Mouse (Mus musculus): ENCODE data around the gene Cds2.
"Not testable (repeated sequence)": the region's sequence is repeated elsewhere in the genome, so short reads cannot be mapped to it uniquely, and the experiment has no call there.

The Cds2 gene

GRCm38 (mm10) chr2:132262879-132263398 is at the start of gene Cds2:
Cds2 (plus strand) TSS chr2:132263148.
- DNase-seq (ENCODE audit: low spot score) = peak; percentile 91

GRCm38 (mm10) chr2:132221611-132222073 is 41.3 kb upstream of the Cds2 start:
- no peak for DNase-seq (ENCODE audit: low spot score)

GRCm38 (mm10) chr2:132224359-132224758 is 38.6 kb upstream of the Cds2 start:
- no peak for DNase-seq (ENCODE audit: low spot score)

- no peak for DNase-seq (ENCODE audit: low spot score)
These were observed 30.5 kb upstream of the Cds2 start for GRCm38 (mm10) chr2:132232413-132232945.

GRCm38 (mm10) chr2:132233985-132234765 is 28.8 kb upstream of the Cds2 start:
- no peak for DNase-seq (ENCODE audit: low spot score)

- DNase-seq (ENCODE audit: low spot score) = no peak
These were observed 27.7 kb upstream of the Cds2 start for GRCm38 (mm10) chr2:132235291-132235690.

- no peak for DNase-seq (ENCODE audit: low spot score)
These were observed 27.0 kb upstream of the Cds2 start for GRCm38 (mm10) chr2:132235975-132236374.

- not testable (repeated sequence) for DNase-seq (ENCODE audit: low spot score)
These were observed 23.5 kb upstream of the Cds2 start for GRCm38 (mm10) chr2:132239434-132239833.

GRCm38 (mm10) chr2:132240457-132240856 is 22.5 kb upstream of the Cds2 start:
- not testable (repeated sequence) for DNase-seq (ENCODE audit: low spot score)

- DNase-seq (ENCODE audit: low spot score) = no peak
These were observed 19.6 kb upstream of the Cds2 start for GRCm38 (mm10) chr2:132243370-132243769.

GRCm38 (mm10) chr2:132247539-132248313 is 15.2 kb upstream of the Cds2 start, which contains the start of gene Tmem230:
Tmem230 (minus strand) TSS chr2:132247807.
- peak; percentile 85 for DNase-seq (ENCODE audit: low spot score)

GRCm38 (mm10) chr2:132251911-132252310 is 11.0 kb upstream of the Cds2 start:
- DNase-seq (ENCODE audit: low spot score) = no peak

- peak; percentile 96 for DNase-seq (ENCODE audit: low spot score)
These were observed 10.1 kb upstream of the Cds2 start, which contains the start of gene Pcna for GRCm38 (mm10) chr2:132252542-132253528. Pcna (minus strand) TSS chr2:132253314.

GRCm38 (mm10) chr2:132253603-132254002 is 9.3 kb upstream of the Cds2 start:
- no peak for DNase-seq (ENCODE audit: low spot score)

GRCm38 (mm10) chr2:132257350-132258068 is 5.4 kb upstream of the Cds2 start:
- DNase-seq (ENCODE audit: low spot score) = no peak

- DNase-seq (ENCODE audit: low spot score) = no peak
These were observed 2.3 kb upstream of the Cds2 start for GRCm38 (mm10) chr2:132260601-132261000.

GRCm38 (mm10) chr2:132262175-132262574 is 773 bp upstream of the Cds2 start:
- DNase-seq (ENCODE audit: low spot score) = no peak

GRCm38 (mm10) chr2:132263421-132264265 is 695 bp downstream of the Cds2 start:
- peak; percentile 34 for DNase-seq (ENCODE audit: low spot score)

GRCm38 (mm10) chr2:132264266-132264710 is 1.3 kb downstream of the Cds2 start:
- no peak for DNase-seq (ENCODE audit: low spot score)

Data from spleen, adult 12 weeks (tissue).